Mouse (Mus musculus): ENCODE measurements at regions not wholly inside any gene's neighbourhood (a gene's known extent, or its start where the extent isn't known, plus 50 kb on each side); places are given as distances from the start of the nearest gene placed in this dataset.

- no peak for TF ChIP-seq CTCF (conservative IDR thresholded peaks at IDR 0.05; ENCODE audit: low read length)
- TF ChIP-seq POU5F1 (IDR thresholded peaks at IDR 0.05; ENCODE audit: borderline replicate concordance, low read length) = no peak
- no peak for TF ChIP-seq NANOG (IDR thresholded peaks at IDR 0.05; ENCODE audit: borderline replicate concordance, low read length)
Measured at GRCm38 (mm10) chr8:116114502-116114901, 390.3 kb upstream of the Dynlrb2 start.

All from E14TG2a.4 (cell line).